13 mouse cellular contexts compared by ENCODE assay signal in the genomic region with DNA sequence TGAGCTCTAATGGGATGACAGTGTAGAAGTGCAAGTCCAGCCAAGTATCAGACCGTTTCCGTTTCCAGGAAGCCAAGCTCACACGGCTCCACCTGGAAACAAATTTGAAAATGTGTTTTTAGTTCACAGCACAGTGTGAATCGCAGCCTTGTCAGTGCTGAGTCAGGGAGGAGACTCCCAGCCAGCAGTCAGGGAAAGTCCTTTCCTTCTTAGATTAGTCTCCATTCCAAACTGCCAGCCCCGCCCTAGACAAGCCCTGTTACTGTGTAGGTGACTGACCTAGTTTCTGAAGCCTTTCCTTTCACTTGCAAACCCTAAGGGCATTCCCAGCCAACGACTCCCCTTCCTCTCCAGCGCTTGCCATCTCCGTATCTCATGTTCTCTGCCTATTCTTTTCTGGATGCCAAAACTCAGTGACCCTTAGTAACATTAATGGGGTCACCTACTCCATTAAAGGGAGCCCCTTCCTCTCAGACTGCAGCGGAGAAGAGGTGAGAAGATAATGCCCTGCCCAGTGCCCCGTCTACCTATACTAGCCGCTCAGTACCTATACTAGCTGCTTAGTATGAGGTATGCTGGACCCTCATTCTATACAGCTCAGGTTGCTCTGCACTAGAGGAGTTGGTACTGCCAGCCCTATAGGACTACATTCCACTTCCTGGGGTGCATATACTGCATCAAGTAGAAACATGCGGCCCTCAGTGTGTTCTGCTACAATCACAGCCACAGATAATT. TPM values are rescaled to one million over a fixed set of nuclear protein-coding genes. Genes with fewer than 3 reads are reported as not detected.
A peak's percentile ranks its signal among the peaks of the same experiment; 100 is the strongest.
DNase-seq lines count a peak whose midpoint lies in the region; ATAC-seq and TF ChIP-seq lines count a peak whose summit lies in the region.
"Had no signal": no experiment of that assay in that cellular context is flagged by ENCODE, and none has a peak within 500 bp of the region (broad histone marks: within the 10 kb centered on the region; RNA-seq: fewer than 3 reads in every experiment).

No protein-coding gene starts in this region.

- no peak overlapping the region for H3ac ChIP-seq in myocyte (ENCODE audit: control insufficient read depth, insufficient read length)

- no peak for TF ChIP-seq POLR2A in myocyte (IDR thresholded peaks at IDR 0.05; ENCODE audit: insufficient read length, low read depth)

- no peaks in the 10 kb centered on the region for H3K27me3 ChIP-seq in myocyte (ENCODE audit: control insufficient read depth, insufficient read depth, insufficient read length)
- H3K27me3 ChIP-seq: kidney, embryonic 15.5 days had no signal

- ATAC-seq in erythroblast, adult 5-6 weeks (replicated peaks; ENCODE audit: low FRiP score, poor library complexity, severe bottlenecking): no peak
- ATAC-seq: liver, postnatal 0 days had no signal

- DNase-seq in gastrocnemius, postnatal 14 days: peak; percentile 10
- no peak for DNase-seq in gastrocnemius, adult 8-10 months (ENCODE audit: low spot score in 2 of 2)
- DNase-seq in lung, postnatal 36 days: peak; percentile 7
- no peak for DNase-seq in lung, postnatal 4 days
- DNase-seq in adipocyte (ENCODE audit: low spot score): peak; percentile 22
- DNase-seq in layer of hippocampus, postnatal 10 days (ENCODE audit: low spot score in 2 of 2): no peak
- DNase-seq: embryo, embryonic 11 days; heart, postnatal 4 days; liver, postnatal 0 days had no signal

- peak overlapping the region; percentile 42 for H3K4me2 ChIP-seq in myocyte (ENCODE audit: low read depth)
- H3K4me2 ChIP-seq: kidney, embryonic 15.5 days had no signal

- intact Hi-C loops in gastrocnemius, postnatal 14 days (cut with DNase I; ENCODE audit: low total_unique reads): no loop called here

- H3K36me3 ChIP-seq in myocyte (ENCODE audit: control insufficient read depth, insufficient read depth): no peaks in the 10 kb centered on the region
- H3K36me3 ChIP-seq: kidney, embryonic 15.5 days; midbrain, embryonic 10.5 days had no signal

- H3K4me3 ChIP-seq in myocyte: no peak overlapping the region
- H3K4me3 ChIP-seq: kidney, embryonic 15.5 days; midbrain, embryonic 10.5 days had no signal

- no peaks in the 10 kb centered on the region for H3K79me2 ChIP-seq in myocyte (ENCODE audit: control insufficient read depth, insufficient read depth)

TF ChIP-seq in myocyte, 11 proteins besides CTCF, POLR2A, EP300 and RAD21:
- TF ChIP-seq SRF (IDR thresholded peaks at IDR 0.05; ENCODE audit: control insufficient read depth, insufficient read length, low read depth) (no peak), MYOG (IDR thresholded peaks at IDR 0.05; ENCODE audit: control insufficient read depth in 1 of 3, insufficient read depth in 1 of 3, insufficient read length in 2 of 3, low read depth in 2 of 3) (no peak), MYOD1 (IDR thresholded peaks at IDR 0.05; ENCODE audit: control insufficient read depth in 1 of 3, insufficient read length in 2 of 3, low read depth in 2 of 3) (no peak), MAX (IDR thresholded peaks at IDR 0.05; ENCODE audit: low read depth) (no peak), CEBPB (IDR thresholded peaks at IDR 0.05; ENCODE audit: insufficient read depth, poor library complexity, severe bottlenecking) (no peak), E2F4 (IDR thresholded peaks at IDR 0.05; ENCODE audit: insufficient read depth) (no peak), POLR2AphosphoS2 (IDR thresholded peaks at IDR 0.05; ENCODE audit: insufficient read length, low read depth) (no peak), TCF3 (IDR thresholded peaks at IDR 0.05; ENCODE audit: insufficient read length, low read depth) (no peak), REST (IDR thresholded peaks at IDR 0.05; ENCODE audit: insufficient read depth, insufficient read length) (no peak), USF1 (IDR thresholded peaks at IDR 0.05; ENCODE audit: low read depth) (no peak), TCF12 (IDR thresholded peaks at IDR 0.05; ENCODE audit: insufficient read depth, poor library complexity, severe bottlenecking) (no peak)

RNA-seq across cellular contexts. Expression of a gene that starts 25.8 kb away (rescaled TPM):
- total RNA-seq in gastrocnemius, postnatal 14 days (2021): 10 to 100 TPM; 54.4 to 73.9 TPM
- 10 to 100 TPM; 37.6 to 46.4 (median 43.5) TPM for total RNA-seq in gastrocnemius, adult 8-10 months (2022)
- polyA plus RNA-seq in myocyte (2012; fragmentation: generic; extraction: Trizol): 34.7 TPM
- 53.8 and 57.5 TPM in 2 replicates for total RNA-seq in erythroblast, adult 5-6 weeks (2015; ENCODE audit: low replicate concordance)
- total RNA-seq in erythroblast, adult 5-6 weeks (2017; ENCODE audit: low replicate concordance): 43.8 and 48.4 TPM in 2 replicates
- 100 to 1,000 TPM; 229 to 234 TPM for total RNA-seq in layer of hippocampus, postnatal 10 days (2021)

RNA-seq across cellular contexts. Expression of a gene that starts 57.0 kb away (rescaled TPM):
- 10 to 100 TPM; 25.2 to 44.5 TPM for total RNA-seq in gastrocnemius, postnatal 14 days (2021)
- 10 to 100 TPM; 25.6 to 43.7 (median 30.1) TPM for total RNA-seq in gastrocnemius, adult 8-10 months (2022)
- 19.4 TPM for polyA plus RNA-seq in myocyte (2012; fragmentation: generic; extraction: Trizol)
- 1,350 and 1,470 TPM in 2 replicates for total RNA-seq in erythroblast, adult 5-6 weeks (2015; ENCODE audit: low replicate concordance)
- 1,532 and 1,795 TPM in 2 replicates for total RNA-seq in erythroblast, adult 5-6 weeks (2017; ENCODE audit: low replicate concordance)
- total RNA-seq in layer of hippocampus, postnatal 10 days (2021): 100 to 1,000 TPM; 138 to 144 TPM

Comparison
In these comparisons a context has a peak if more than half of its experiments do, and no peak if none do; other contexts are left out.
1. DNase-seq: peak in gastrocnemius, postnatal 14 days (single experiment), lung, postnatal 36 days (single experiment) and adipocyte (single experiment); none in gastrocnemius, adult 8-10 months (0 of 2), lung, postnatal 4 days (0 of 2) and layer of hippocampus, postnatal 10 days (0 of 2).
2. RNA of a gene that starts 57.0 kb away (total RNA-seq): 1,350 to 1,795 TPM in erythroblast, adult 5-6 weeks; 138 to 144 TPM in layer of hippocampus, postnatal 10 days, 25.2 to 44.5 TPM in gastrocnemius, postnatal 14 days and 25.6 to 43.7 TPM in gastrocnemius, adult 8-10 months; every median in the first group is over 4 times any median in the second.